Mouse (Mus musculus): Measurements from ENCODE around the gene Ugt8a. TPM values are rescaled to one million over a fixed set of nuclear protein-coding genes. Genes with fewer than 3 reads are reported as not detected.

Ugt8a gene
- polyA plus RNA-seq (2014; fragmentation: Illumina TruSeq; extraction: RNeasy Lipid Tissue Mini Kit (QIAGEN cat#74804); ENCODE audit: low replicate concordance) = 0.41 TPM

GRCm38 (mm10) chr3:125938092-125938755 lies at the start of gene Ugt8a:
Ugt8a (minus strand) TSS chr3:125938619.

